Mouse (Mus musculus) adipose tissue, adult 10 weeks (tissue): ENCODE measurements around the gene Smim10l1. TPM values are rescaled to one million over a fixed set of nuclear protein-coding genes. Genes with fewer than 3 reads are reported as not detected.

Experiments used
- polyA plus RNA-seq: library from polyadenylated mRNA; stranded (reverse); fragments of 350-450 nt; fragmentation: Illumina TruSeq; extraction: RNeasy Lipid Tissue Mini Kit (QIAGEN cat#74804); gene quantifications from one replicate; pipeline ENCODE4 v1.2.3, GENCODE M21; 2014; ENCODE audit warnings: low read depth, low replicate concordance

The Smim10l1 gene
- 58.9 TPM for polyA plus RNA-seq

GRCm38 (mm10) chr6:133104609-133104921, at the start of gene Smim10l1:
Gene Smim10l1, plus strand, starts transcription at chr6:133104909.

GRCm38 (mm10) chr6:133055716-133056115, 49.0 kb upstream of the Smim10l1 start, which contains the start of gene Tas2r140:
Gene Tas2r140, minus strand, starts transcription at chr6:133055816.

Other genes with a start within 250 kb of the Smim10l1 start
- not detected for gene Tas2r116, start 249.5 kb upstream of the Smim10l1 start, polyA plus RNA-seq
- not detected for gene Tas2r110, start 236.9 kb upstream of the Smim10l1 start, polyA plus RNA-seq
- not detected for gene Tas2r113, start 211.9 kb upstream of the Smim10l1 start, polyA plus RNA-seq
- gene Tas2r125, start 195.3 kb upstream of the Smim10l1 start, polyA plus RNA-seq = not detected
- gene Tas2r129, start 153.8 kb upstream of the Smim10l1 start, polyA plus RNA-seq = not detected
- gene Tas2r131, start 147.0 kb upstream of the Smim10l1 start, polyA plus RNA-seq = not detected
- gene Tas2r109, start 123.9 kb upstream of the Smim10l1 start, polyA plus RNA-seq = not detected
- not detected for gene Tas2r103, start 67.8 kb upstream of the Smim10l1 start, polyA plus RNA-seq
- not detected for gene Tas2r140, start 49.1 kb upstream of the Smim10l1 start, polyA plus RNA-seq
- gene 5530400C23Rik, start 187.3 kb downstream of the Smim10l1 start, polyA plus RNA-seq = not detected